Mouse (Mus musculus) midbrain, embryonic 16.5 days (tissue): Measurements from ENCODE around the gene Ppm1m. TPM values are rescaled to one million over a fixed set of nuclear protein-coding genes. Genes with fewer than 3 reads are reported as not detected.
A peak's percentile ranks its signal among the peaks of the same experiment; 100 is the strongest.

Experiments
- ATAC-seq: fragments of 200-750 bp; cut with Nextera tagmentation; 2 replicates; pipeline ENCODE4 v1.8.0; 2017; ENCODE audit warnings: moderate TSS enrichment
- H3K27ac ChIP-seq: fragments of 300-500 bp; sonication (generic); 2 replicates; pipeline ENCODE4 v1.5.1; 2014; ENCODE audit warnings: mild to moderate bottlenecking, low read length, mixed read lengths
- H3K27me3 ChIP-seq: fragments of 300-500 bp; sonication (generic); 2 replicates; pipeline ENCODE4 v1.6.1; 2014; ENCODE audit warnings: low read depth, low read length, mixed read lengths; ENCODE audit not compliant: control insufficient read depth, insufficient read depth
- H3K36me3 ChIP-seq: fragments of 300-500 bp; sonication (generic); 2 replicates; pipeline ENCODE4 v1.6.1; 2014; ENCODE audit warnings: mild to moderate bottlenecking, low read length, moderate library complexity, mixed read lengths; ENCODE audit not compliant: control insufficient read depth, insufficient read depth
- H3K4me1 ChIP-seq: fragments of 300-500 bp; sonication (generic); 2 replicates; pipeline ENCODE4 v1.6.1; 2014; ENCODE audit warnings: mild to moderate bottlenecking, low read length, mixed read lengths; ENCODE audit not compliant: control insufficient read depth, insufficient read depth
- H3K4me2 ChIP-seq: fragments of 300-500 bp; sonication (generic); 2 replicates; pipeline ENCODE4 v1.6.1; 2014; ENCODE audit warnings: mild to moderate bottlenecking, low read length, mixed read lengths
- H3K4me3 ChIP-seq: fragments of 300-500 bp; sonication (generic); 2 replicates; pipeline ENCODE4 v1.5.1; 2014; ENCODE audit warnings: low read depth, mild to moderate bottlenecking, low read length, moderate library complexity, mixed read lengths
- H3K9ac ChIP-seq: fragments of 300-500 bp; sonication (generic); 2 replicates; pipeline ENCODE4 v1.6.1; 2014; ENCODE audit warnings: low read depth, low read length, mixed read lengths
- H3K9me3 ChIP-seq: fragments of 300-500 bp; sonication (generic); replicated peaks from 2 replicates; pipeline ENCODE4 v1.6.1; 2014; ENCODE audit warnings: mild to moderate bottlenecking, low read length, mixed read lengths; ENCODE audit not compliant: control insufficient read depth, poor library complexity, severe bottlenecking
- WGBS: fragments of 180-500 bp; shearing (Covaris S2); extraction: QIAGEN DNeasy Blood & Tissue Kit; methylation state at CpG from one replicate; pipeline ENCODE4 v1.1.7; 2014; 5-methylcytosine and 5-hydroxymethylcytosine counted together
- polyA plus RNA-seq: library from polyadenylated mRNA; unstranded; fragments of >200 nt; fragmentation: Nextera tagmentation; extraction: Ambion mirVana; gene quantifications from 2 replicates; pipeline ENCODE4 v1.2.1, GENCODE M21; 2015

Ppm1m gene
- polyA plus RNA-seq, 1 experiment from 2014 or later = 16.7 TPM

DNA sequence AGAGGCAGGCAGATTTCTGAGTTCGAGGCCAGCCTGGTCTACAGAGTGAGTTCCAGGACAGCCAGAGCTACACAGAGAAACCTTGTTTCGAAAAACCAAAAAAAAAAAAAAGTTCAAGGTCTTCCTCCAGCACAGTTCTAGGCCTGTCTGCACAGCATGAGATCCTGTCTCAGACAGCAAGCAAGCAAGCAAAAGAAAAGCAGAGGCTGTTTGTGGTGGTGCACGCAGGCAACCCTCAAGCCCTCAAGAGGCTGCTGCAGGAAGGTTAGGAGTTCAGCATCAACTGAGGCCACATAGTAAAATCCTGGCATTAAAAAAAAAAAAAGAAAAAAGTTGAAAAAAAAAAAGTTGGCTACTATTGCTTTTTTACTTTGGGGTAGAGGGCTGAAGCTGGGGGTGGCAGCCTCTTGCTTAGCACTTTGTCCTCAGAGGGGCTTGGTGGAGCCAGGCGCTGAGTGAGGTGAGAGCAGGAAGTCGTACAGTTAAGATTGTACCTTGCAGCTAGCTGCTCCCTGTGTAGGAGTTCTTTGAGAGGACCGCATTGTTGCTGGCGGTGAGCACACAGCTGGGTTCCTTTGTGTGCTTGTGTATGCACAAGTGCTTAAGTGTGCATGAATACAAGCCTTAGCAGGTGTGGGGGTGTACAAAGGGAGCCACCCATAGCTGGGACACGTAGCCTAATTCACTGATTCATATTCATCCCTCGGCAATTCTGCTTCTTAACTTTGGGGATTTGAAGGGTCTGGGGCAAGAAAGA is 11.5 kb upstream of the Ppm1m start:
- Histone ChIP-seq H3K9ac (peak overlapping the region; percentile 58; the same call in 1 of the 2 replicates), H3K27me3 (no peaks in the 10 kb centered on the region), H3K4me2 (peak overlapping the region; percentile 59), H3K9me3 (no peaks in the 10 kb centered on the region), H3K36me3 (peaks cover 30% of the 10 kb centered on the region), H3K4me3 (no peak overlapping the region), H3K27ac (peak overlapping the region; percentile 67), H3K4me1 (peaks cover 15% of the 10 kb centered on the region)
- WGBS = 28% methylated on average over 9 of the region's 9 CpGs
- ATAC-seq = no peak

GRCm38 (mm10) chr9:106209954-106210353 is 10.4 kb upstream of the Ppm1m start:
- Histone ChIP-seq H3K4me3 (no peak overlapping the region), H3K36me3 (peaks cover 24% of the 10 kb centered on the region), H3K27ac (no peak overlapping the region), H3K9ac (no peak overlapping the region), H3K27me3 (no peaks in the 10 kb centered on the region), H3K4me1 (peaks cover 21% of the 10 kb centered on the region), H3K9me3 (no peaks in the 10 kb centered on the region), H3K4me2 (no peak overlapping the region)
- no peak for ATAC-seq
- 91% methylated on average over 4 of the region's 4 CpGs for WGBS

- Histone ChIP-seq H3K27me3 (no peaks in the 10 kb centered on the region), H3K27ac (no peak overlapping the region), H3K36me3 (peaks cover 9% of the 10 kb centered on the region), H3K9me3 (no peaks in the 10 kb centered on the region), H3K4me2 (no peak overlapping the region), H3K9ac (no peak overlapping the region), H3K4me1 (peaks cover 36% of the 10 kb centered on the region), H3K4me3 (no peak overlapping the region)
- 85% methylated on average over 5 of the region's 5 CpGs for WGBS
- ATAC-seq = no peak
Observed at GRCm38 (mm10) chr9:106208181-106208580, 8.6 kb upstream of the Ppm1m start.

GRCm38 (mm10) chr9:106206515-106206914 is 7.0 kb upstream of the Ppm1m start:
- H3K9ac ChIP-seq = no peak overlapping the region
- no peak for ATAC-seq
- no peaks in the 10 kb centered on the region for H3K27me3 ChIP-seq
- H3K4me2 ChIP-seq = no peak overlapping the region
- H3K4me1 ChIP-seq = peaks cover 32% of the 10 kb centered on the region
- H3K36me3 ChIP-seq = 0 out of 2 replicates have a peak, but pooled peaks cover 3% of the 10 kb centered on the region
- WGBS = 92% methylated on average over 2 of the region's 2 CpGs
- no peaks in the 10 kb centered on the region for H3K9me3 ChIP-seq
- H3K27ac ChIP-seq = no peak overlapping the region
- no peak overlapping the region for H3K4me3 ChIP-seq

GRCm38 (mm10) chr9:106205713-106206290 is 6.3 kb upstream of the Ppm1m start:
- H3K4me1 ChIP-seq = peaks cover 29% of the 10 kb centered on the region
- H3K27ac ChIP-seq = no peak overlapping the region
- no peaks in the 10 kb centered on the region for H3K9me3 ChIP-seq
- no peak overlapping the region for H3K9ac ChIP-seq
- 0 out of 2 replicates have a peak, but pooled peaks cover 3% of the 10 kb centered on the region for H3K36me3 ChIP-seq
- H3K4me2 ChIP-seq = no peak overlapping the region
- ATAC-seq = no peak
- WGBS = 87% methylated on average over 7 of the region's 7 CpGs
- no peaks in the 10 kb centered on the region for H3K27me3 ChIP-seq
- H3K4me3 ChIP-seq = no peak overlapping the region

DNA sequence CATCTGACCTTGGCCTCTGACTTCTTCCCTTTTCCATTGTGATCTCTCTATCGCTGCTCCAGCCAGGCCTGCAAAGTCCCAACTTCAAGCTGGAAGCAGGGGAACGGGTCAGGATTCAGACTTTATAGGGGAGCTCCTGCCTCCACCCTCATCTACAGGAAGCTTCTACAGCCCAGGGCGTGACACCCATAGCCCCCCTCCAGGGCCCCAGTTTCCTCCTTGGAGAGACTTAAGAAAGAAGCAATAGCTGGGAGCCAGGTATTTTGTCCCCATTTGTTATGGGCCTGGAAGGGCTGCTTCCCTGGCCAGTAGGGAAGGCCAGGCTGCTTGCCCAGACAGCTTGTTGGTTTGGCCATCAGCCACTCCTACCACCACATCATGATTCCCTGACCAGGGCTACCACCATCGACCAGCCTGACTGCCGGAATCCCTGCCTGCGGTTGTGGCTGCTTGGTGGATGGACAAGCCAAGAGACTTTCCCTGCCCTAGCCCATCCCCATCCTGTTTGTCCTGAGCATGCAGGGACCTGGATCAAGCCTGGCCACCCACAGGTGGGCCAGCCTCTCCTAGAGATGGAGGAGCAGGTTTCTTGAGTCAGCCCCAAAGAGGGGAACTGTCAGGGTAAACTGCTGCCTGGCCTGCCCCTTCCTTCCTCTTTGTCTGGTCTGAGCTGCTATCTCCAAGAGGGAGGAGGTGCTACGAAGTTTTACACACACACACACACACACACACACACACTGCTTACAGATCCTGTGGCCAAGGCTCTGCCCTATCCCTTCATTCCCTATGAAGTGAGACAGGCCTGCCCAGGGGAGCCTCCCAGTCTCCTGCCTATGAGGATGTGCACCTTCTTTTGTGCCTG is 4.7 kb upstream of the Ppm1m start:
- Histone ChIP-seq H3K4me1 (peaks cover 29% of the 10 kb centered on the region), H3K36me3 (0 out of 2 replicates have a peak, but pooled peaks cover 3% of the 10 kb centered on the region), H3K9me3 (no peaks in the 10 kb centered on the region), H3K4me2 (peak overlapping the region; percentile 76), H3K27ac (no peak overlapping the region), H3K4me3 (peak overlapping the region; percentile 74), H3K27me3 (no peaks in the 10 kb centered on the region), H3K9ac (peak overlapping the region; percentile 87)
- ATAC-seq = no peak
- 73% methylated on average over 7 of the region's 7 CpGs for WGBS

DNA sequence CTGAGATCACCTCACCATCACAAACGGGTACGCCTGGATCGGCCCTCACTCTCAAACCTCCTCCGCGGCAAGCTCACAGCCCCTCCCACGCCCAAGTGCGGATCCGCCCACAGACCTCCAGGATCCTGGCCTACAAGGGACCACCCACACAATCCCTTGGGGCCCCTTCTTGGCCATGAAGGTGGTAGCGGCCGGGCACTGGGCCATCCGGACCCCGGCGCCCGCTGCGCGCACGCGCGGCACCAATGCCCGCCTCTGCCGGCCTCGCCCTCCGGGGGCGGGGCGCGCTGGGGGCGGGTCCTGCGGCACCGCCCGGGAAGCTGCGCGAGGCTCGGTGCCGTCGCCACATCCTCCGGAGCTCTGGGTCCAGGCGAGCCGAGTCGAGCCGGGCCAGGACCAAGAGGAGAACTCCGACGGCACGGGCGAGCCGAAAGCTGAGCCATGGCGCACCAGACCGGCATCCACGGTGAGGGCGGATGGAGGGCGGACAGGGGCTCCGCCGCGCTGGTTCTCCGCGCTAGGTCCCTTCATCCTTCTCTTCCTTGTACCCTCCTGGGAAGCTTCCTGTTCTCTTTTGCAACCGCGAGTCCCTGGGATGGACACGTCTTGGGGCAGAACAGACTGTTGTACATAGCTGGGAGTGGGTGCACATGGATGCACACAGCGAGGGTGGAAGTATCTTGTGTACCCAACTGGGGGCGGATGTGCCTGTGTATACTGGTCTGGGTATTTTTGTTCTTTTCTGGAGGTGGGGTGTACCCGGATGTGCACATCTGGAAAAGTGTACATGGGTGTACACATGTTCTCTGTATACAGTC is 3.5 kb upstream of the Ppm1m start, which contains the start of gene Twf2:
Gene Twf2, plus strand, starts transcription at position 290 of the 818 bp plus-strand sequence.
- H3K36me3 ChIP-seq = no peaks in the 10 kb centered on the region

DNA sequence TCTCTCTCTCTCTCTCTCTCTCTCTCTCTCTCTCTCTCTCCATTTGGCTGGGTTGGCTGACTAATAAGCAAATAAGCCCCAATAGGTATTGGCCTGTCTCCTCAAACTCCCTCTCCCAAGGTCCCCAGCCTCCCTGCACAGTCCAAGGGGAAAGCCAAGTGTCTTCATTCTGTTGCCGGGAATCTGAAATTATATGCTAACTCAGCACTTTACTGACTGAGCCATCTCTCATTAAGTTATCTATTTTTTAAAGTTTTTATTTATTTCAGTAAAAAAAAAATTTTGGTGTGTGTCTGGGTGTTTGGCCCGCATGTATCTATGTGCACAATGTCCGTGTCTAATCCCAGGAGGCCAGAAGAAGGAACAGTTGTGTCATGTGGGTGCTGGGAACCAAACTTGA is 2.3 kb upstream of the Ppm1m start:
- no peaks in the 10 kb centered on the region for H3K36me3 ChIP-seq
- H3K4me1 ChIP-seq = peaks cover 31% of the 10 kb centered on the region
- no peaks in the 10 kb centered on the region for H3K27me3 ChIP-seq
- no peak overlapping the region for H3K27ac ChIP-seq
- no peak overlapping the region for H3K9ac ChIP-seq
- no peak overlapping the region for H3K4me3 ChIP-seq
- H3K4me2 ChIP-seq = peak overlapping the region; percentile 76; the same call in 1 of the 2 replicates
- H3K9me3 ChIP-seq = no peaks in the 10 kb centered on the region
- 91% methylated on average over 3 of the region's 3 CpGs for WGBS
- no peak for ATAC-seq

More for the DNA sequence above, 3.5 kb upstream of the Ppm1m start, which contains the start of gene Twf2:
- Histone ChIP-seq H3K9ac (peak within 1 kb of the TSS; percentile 87), H3K27ac (peak within 1 kb of the TSS; percentile 66), H3K27me3 (no peaks in the 10 kb centered on the region), H3K9me3 (no peaks in the 10 kb centered on the region), H3K4me3 (peak within 1 kb of the TSS; percentile 74), H3K4me2 (peak within 1 kb of the TSS; percentile 76), H3K4me1 (peaks cover 34% of the 10 kb centered on the region)
- WGBS = 2% methylated on average over 60 of the region's 61 CpGs
- ATAC-seq = peak; percentile 84
